Mouse (Mus musculus) lung, postnatal 0 days (tissue): Measurements from ENCODE around the gene Il10.

Source experiments
- CTCF ChIP-seq: IDR thresholded peaks from 2 replicates; pipeline ENCODE4 v1.5.1; 2016; ENCODE audit warnings: antibody characterized with exemption, mild to moderate bottlenecking
- EP300 ChIP-seq: IDR thresholded peaks from 2 replicates; pipeline ENCODE4 v1.6.1; 2016; ENCODE audit warnings: antibody characterized with exemption, mild to moderate bottlenecking, control low read depth

DNA sequence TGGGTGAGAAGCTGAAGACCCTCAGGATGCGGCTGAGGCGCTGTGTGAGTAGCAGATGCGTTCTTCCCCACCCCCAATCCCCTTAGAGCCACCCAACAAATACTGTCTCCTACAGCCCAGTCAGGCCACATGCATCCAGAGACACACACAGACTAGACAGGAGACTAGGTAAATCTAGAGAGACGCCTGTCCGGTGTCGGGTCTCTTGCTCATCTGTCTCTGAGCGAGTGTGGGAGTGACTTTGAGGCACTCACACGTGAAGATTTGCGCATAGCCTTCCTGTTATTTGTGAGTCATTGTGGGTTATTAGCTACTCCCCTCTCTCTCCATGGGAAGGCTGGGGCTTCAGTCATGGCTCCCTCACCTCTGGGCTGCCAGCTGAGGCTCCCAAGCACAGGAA, 1.8 kb downstream of the Il10 start:
- TF ChIP-seq CTCF (no peak), EP300 (no peak)
